Mouse (Mus musculus) induced T-regulatory cell, adult 2 months (primary cell): ENCODE measurements around the gene Pvr.

ENCODE experiments used
- DNase-seq: peaks from one replicate; pipeline ENCODE4 v3.0.0-alpha.2; 2012; ENCODE audit warnings: low read depth

Pvr gene

GRCm38 (mm10) chr7:19920506-19921261 lies at the start of gene Pvr:
TSS of gene Pvr (minus strand) at chr7:19921160.
- DNase-seq = peak; percentile 83

- no peak for DNase-seq
Measured at GRCm38 (mm10) chr7:19970196-19970595, 49.2 kb upstream of the Pvr start.

- DNase-seq = peak; percentile 33
Measured at GRCm38 (mm10) chr7:19969541-19970090, 48.7 kb upstream of the Pvr start.

GRCm38 (mm10) chr7:19969106-19969505 lies 48.1 kb upstream of the Pvr start:
- no peak for DNase-seq

- DNase-seq = no peak
Measured at GRCm38 (mm10) chr7:19964985-19965579, 44.1 kb upstream of the Pvr start, which contains the start of gene Ceacam20. TSS of gene Ceacam20 (plus strand) at chr7:19965412.

GRCm38 (mm10) chr7:19962423-19962822 lies 41.5 kb upstream of the Pvr start:
- DNase-seq = no peak

GRCm38 (mm10) chr7:19956341-19956781 lies 35.4 kb upstream of the Pvr start:
- DNase-seq = peak; percentile 93

GRCm38 (mm10) chr7:19955861-19956260 lies 34.9 kb upstream of the Pvr start:
- DNase-seq = no peak

- no peak for DNase-seq
Measured at GRCm38 (mm10) chr7:19953054-19953453, 32.1 kb upstream of the Pvr start.

- DNase-seq = no peak
Measured at GRCm38 (mm10) chr7:19952320-19952986, 31.5 kb upstream of the Pvr start.

- DNase-seq = peak; percentile 65
Measured at GRCm38 (mm10) chr7:19950589-19950988, 29.6 kb upstream of the Pvr start, which contains the start of gene Igsf23. TSS of gene Igsf23 (minus strand) at chr7:19950756.

GRCm38 (mm10) chr7:19949996-19950395 lies 29.0 kb upstream of the Pvr start:
- peak; percentile 84 for DNase-seq

GRCm38 (mm10) chr7:19948956-19949355 lies 28.0 kb upstream of the Pvr start:
- peak; percentile 78 for DNase-seq

GRCm38 (mm10) chr7:19945821-19946515 lies 25.0 kb upstream of the Pvr start:
- DNase-seq = peak; percentile 92

- DNase-seq = peak; percentile 78
Measured at GRCm38 (mm10) chr7:19945201-19945600, 24.2 kb upstream of the Pvr start.

- peak; percentile 60 for DNase-seq
Measured at GRCm38 (mm10) chr7:19944709-19945108, 23.7 kb upstream of the Pvr start.

- peak; percentile 86 for DNase-seq
Measured at GRCm38 (mm10) chr7:19940256-19940655, 19.3 kb upstream of the Pvr start.

GRCm38 (mm10) chr7:19939555-19940235 lies 18.7 kb upstream of the Pvr start:
- peak; percentile 78 for DNase-seq

GRCm38 (mm10) chr7:19937229-19937821 lies 16.4 kb upstream of the Pvr start:
- DNase-seq = no peak

GRCm38 (mm10) chr7:19935961-19936360 lies 15.0 kb upstream of the Pvr start:
- no peak for DNase-seq
